Mouse (Mus musculus): ENCODE measurements around the gene Pcsk4.

Pcsk4 gene

DNA sequence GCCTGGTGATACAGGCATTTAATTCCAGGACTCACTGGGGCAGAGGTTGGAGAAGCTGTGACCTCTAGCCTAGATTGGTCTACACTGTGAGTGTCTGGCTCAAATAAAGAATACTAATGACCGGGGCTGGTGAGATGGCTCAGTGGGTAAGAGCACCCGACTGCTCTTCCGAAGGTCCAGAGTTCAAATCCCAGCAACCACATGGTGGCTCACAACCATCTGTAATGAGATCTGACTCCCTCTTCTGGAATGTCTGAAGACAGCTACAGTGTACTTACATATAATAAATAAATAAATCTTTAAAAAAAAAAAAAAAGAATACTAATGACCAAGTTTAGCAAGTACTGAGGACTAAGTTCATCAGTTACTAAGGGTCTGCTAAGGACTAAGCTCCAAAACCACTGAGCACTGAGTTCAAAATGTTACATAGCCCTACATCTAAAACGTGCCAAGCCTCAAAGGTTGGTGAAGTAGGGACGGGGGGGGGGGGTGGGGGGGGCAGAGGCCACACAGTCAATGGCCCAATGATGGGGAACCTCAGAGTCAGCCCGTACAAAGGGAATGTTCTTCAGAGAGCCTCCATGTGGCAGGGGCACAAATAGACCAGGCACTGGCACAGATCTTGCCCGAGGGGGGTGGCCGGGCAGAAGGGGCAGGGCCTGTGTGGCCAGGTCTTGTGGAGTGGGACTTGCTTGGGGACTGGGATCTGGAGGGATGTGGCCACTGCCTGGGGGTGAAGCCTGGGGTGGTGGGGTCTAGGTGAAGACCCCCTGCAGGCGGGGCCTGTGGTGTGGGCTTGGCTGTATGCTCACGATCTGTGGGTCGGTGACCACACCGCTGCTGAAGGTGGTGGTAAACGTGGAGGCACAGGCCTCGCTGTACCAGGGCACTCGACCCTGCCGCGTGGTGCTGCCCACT, 4.9 kb downstream of the Pcsk4 start:
- peak; percentile 66 for DNase-seq (ENCODE audit: extremely low read depth, insufficient read length, low spot score)

DNA sequence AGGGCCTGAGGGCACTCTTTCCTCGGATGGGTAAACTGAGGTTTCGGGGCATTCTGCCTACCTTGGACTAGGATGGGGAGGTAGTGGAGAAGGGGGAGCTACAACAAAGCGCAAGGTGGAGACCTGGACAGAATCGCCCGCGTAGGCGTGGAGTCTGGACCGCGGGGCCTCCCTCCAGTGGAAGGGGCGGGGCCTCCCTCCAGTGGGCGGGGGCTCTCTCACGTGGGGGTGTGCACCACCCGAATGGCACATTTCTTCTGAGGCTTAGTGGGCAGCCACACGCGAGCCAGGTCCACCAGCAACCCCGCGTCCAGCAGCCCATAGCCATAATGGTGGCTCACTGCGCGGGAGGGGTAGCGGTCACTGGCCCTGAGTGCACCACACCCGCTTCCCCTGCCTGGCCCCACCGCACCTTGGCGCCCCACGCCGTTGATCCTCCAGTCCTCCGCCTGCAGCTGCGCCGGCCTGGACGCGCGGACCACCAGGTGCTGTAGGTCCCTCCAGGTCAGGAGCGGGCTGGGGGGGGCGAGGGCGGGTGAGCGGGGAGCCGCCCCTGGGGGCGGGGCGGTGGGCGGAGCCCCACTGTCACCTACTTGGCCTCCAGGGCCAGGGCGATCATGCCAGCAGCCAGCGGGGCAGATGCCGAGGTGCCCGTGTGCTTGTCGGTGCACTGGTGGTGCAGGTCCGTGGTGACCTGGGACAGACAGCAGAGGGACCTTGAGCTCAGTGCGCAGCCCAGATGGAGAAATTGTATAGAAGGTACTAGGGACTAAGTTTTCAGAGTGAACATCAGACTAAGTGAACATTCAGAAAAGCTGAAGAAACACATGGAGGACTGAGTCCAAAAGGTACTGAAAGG, 5.8 kb downstream of the Pcsk4 start:
- DNase-seq (ENCODE audit: extremely low read depth, insufficient read length, low spot score), result peak; percentile 89

DNA sequence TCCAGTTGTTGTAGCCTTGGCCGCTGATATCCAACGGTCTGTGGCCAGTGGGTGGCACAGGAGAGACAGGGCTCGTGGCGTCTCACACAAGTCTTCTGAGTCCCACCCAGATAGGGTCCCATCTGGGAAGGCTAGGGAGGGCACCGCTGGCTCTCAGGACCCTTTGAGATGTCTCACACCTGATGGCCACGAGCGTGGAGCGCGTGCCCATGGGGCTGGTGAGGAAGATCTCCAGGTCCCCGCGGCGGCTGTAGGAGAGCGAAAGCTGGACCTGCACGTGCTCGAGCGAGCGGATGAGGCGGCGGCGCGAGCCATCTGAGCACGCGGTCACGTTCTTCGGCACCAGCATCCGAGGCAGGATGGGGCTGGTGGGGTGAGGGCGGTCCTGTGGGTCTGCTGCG, 6.5 kb downstream of the Pcsk4 start:
- DNase-seq (ENCODE audit: extremely low read depth, insufficient read length, low spot score), result peak; percentile 74

DNA sequence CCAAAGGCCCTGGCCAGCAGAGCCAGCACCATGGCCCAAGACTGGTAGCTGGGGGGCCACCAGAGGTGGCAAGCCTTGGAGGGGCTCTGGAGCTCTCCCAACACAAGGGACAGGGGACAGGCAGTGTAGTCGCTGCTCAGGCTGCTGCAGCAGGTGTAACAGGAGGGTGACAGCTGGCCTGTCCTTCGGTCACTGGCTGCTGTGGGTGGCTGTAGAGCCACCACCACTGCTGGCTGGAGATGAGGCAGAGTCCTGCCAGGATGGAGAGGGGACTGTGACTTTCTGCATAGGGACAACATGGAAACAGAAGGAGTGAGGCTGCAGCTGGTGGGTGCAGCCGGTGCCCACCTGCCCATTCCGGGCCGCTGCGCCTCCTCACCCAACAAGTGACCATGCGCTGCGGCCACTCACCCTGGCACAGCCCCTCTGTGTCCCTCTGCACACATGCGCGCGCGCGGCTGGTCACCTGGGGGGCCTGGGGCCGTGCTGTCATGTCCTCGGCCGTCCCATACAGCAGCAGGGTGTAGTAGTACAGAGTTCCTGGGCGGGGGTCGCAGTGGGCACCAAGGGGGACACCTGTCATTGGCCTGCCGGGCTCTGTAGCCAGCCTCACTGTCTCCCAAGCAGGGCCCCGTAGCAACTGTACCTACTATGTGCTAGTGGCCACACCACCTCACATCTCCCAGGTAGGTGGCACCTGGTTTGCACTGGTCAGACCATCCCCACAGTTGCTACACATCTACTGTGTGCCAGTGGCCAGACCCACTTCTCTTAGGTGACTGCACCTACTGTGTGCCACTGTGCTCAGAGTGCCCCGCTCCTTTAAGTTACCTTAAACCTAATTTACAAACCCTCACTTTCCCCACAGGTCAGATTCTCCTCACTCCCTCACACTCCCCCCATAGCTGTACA, 7.4 kb downstream of the Pcsk4 start:
- DNase-seq (ENCODE audit: extremely low read depth, insufficient read length, low spot score), result no peak

DNA sequence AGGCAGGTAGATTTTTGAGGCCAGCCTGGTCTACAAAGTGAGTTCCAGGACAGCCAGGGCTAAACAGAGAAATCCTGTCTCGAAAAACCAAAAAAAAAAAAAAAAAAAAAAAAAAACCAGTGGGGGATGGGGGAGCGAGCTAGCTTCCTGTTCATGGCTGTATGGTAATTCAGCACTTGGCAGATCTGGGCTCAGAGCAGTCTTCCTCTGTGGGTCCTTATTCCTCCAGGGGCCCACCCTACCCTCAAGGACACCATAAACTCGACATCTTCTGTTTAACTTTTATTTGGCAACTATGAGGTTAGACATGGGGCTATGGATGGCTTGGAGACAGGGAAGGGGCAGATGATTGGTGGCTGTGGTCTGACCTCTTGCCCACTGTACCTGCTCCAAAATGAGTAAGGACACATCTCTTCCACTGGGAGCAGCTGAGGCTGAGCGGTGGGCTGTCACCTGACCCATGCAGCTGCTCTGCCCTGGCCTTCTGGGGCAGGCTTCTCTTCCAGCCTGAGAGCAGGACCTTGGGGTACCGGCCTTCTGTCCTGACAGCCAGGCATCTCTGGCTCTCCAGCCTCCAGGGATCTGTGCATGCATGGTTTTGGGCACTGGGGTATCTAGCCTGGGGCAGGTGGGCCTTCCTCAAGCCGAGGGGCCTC, 8.2 kb downstream of the Pcsk4 start:
- no peak for DNase-seq (ENCODE audit: extremely low read depth, insufficient read length, low spot score)

DNA sequence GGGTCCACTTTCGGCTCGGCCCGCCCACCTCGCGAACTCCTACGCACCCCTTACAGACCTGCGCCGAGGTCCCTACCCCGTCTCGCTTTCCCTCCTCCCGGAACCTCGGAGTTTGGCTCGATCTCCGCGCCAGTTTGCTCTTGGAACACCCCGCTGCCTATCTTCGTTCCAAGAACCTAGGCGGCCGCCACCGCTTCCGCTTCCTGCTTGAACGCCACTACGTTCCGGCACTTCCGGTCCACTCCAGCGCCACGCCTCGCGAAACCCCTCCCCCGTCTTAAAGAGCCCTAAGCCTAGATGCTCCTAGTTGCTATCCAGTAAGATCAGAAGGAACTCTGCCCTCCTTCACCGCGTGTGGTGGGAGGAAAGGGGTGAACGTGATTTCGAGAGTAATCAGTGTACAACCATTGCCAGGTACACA, 8.9 kb downstream of the Pcsk4 start, which contains the start of gene 2310011J03Rik:
Gene 2310011J03Rik (minus strand): TSS at position 198 of the 421 bp plus-strand sequence.
- DNase-seq (ENCODE audit: extremely low read depth, insufficient read length, low spot score), result peak; percentile 94

DNA sequence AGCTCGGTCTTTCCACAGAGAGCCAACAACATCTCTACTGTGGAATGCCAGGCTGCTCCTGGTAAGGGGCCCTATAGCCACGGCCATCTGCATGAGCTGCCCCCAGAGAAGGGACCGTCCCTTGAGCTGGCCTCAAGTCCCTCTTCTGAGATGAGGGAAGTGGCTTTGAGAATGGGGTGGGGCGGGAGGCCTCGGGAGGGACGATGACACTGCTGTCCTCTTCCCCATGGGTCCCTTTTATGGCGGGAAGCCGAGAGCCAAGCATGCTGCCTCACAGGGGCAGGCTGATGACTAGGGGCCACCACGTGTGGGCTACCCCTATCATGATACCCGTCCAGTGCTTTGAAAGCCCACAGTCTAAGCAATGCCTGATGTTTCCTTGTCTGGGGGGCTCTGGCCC, 12.3 kb downstream of the Pcsk4 start:
- DNase-seq (ENCODE audit: extremely low read depth, insufficient read length, low spot score), result no peak

DNA sequence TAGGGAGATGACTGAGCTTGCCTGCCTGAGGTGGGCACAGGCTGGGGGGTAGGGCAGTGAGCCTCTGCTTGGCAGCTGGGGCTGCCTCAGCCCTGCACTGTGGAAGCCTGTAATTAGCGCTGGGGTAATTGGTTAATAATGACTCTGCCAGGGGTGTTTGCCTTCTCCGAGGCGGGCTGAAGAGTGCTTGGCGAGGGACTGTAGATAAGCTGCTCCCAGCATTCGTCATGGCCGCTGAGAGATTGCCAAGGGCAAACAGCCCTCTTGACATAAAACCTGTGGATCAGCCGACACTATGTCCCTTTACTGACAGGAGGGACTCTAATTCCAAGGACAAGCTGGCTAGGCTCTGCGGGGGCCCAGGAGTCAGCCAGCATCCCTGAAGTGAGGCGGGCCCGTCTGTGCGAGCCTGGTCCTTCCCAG, 12.9 kb downstream of the Pcsk4 start:
- DNase-seq (ENCODE audit: extremely low read depth, insufficient read length, low spot score), result no peak

DNA sequence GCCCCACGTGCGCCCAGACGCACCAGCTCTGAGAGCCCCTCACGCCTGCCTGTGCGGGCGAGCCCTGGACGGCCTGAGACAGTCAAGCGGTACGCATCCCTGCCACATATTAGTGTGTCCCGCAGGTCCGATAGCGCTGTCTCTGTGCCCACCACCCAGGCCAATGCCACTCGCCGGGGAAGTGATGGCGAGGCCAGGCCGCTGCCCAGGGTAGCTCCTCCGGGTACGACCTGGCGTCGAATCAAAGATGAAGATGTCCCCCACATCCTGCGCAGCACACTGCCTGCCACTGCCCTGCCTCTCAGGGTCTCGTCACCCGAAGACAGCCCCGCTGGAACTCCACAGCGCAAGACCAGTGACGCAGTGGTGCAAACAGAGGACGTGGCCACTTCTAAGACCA, 14.0 kb downstream of the Pcsk4 start:
- DNase-seq (ENCODE audit: extremely low read depth, insufficient read length, low spot score), result no peak

DNA sequence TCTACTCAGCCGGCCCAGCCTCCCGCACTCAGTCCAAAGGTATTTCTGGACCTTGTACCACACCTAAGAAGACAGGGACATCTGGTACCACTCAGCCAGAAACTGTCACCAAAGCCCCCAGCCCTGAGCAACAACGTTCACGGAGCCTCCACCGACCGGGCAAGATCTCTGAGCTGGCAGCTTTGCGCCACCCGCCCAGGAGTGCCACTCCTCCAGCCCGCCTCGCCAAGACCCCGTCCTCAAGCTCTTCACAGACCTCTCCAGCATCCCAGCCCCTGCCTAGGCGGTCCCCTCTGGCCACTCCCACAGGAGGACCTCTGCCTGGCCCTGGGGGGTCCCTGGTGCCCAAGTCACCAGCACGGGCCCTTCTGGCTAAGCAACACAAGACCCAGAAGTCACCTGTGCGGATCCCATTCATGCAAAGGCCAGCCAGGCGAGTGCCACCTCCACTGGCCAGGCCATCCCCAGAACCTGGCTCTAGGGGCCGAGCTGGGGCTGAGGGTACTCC, 14.8 kb downstream of the Pcsk4 start:
- no peak for DNase-seq (ENCODE audit: extremely low read depth, insufficient read length, low spot score)

DNA sequence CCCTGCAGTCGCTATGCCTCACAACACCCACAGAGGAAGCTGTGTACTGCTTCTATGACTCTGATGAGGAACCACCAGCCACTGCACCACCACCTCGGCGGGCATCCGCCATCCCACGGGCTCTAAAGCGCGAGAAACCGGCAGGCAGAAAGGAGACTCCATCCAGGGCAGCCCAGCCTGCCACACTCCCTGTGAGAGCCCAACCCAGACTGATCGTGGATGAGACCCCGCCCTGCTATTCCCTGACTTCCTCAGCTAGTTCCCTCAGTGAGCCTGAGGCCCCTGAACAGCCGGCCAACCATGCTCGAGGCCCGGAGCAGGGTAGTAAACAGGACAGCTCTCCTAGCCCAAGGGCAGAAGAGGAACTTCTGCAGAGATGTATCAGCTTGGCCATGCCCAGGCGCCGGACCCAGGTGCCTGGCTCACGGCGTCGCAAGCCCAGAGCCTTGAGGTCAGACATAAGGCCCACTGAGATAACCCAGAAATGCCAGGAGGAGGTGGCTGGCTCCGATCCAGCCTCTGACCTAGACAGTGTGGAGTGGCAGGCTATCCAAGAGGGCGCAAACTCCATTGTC, 15.6 kb downstream of the Pcsk4 start:
- no peak for DNase-seq (ENCODE audit: extremely low read depth, insufficient read length, low spot score)

DNA sequence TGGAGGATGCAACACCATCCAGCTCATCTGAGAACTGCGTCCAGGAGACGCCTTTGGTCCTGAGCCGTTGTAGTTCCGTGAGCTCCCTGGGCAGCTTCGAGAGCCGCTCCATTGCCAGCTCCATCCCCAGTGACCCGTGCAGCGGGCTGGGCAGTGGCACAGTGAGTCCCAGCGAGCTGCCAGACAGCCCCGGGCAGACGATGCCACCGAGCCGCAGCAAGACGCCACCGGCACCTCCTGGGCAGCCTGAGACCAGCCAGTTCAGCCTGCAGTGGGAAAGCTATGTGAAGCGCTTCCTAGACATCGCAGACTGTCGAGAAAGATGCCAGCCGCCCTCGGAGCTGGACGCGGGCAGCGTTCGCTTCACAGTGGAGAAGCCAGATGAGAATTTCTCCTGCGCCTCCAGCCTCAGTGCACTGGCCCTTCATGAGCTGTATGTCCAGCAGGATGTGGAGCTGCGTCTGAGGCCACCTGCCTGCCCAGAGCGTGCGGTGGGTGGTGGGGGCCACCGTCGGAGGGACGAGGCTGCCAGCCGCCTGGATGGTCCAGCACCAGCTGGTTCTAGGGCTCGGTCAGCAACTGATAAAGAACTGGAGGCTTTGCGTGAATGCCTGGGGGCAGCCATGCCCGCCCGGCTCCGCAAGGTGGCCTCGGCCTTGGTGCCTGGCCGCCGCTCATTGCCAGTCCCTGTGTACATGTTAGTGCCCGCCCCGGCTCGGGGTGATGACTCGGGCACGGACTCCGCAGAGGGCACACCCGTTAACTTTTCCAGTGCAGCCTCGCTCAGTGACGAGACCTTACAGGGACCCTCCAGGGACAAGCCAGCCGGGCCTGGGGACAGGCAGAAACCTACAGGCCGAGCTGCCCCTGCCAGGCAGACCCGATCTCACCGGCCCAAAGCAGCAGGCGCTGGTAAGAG, 16.5 kb downstream of the Pcsk4 start:
- DNase-seq (ENCODE audit: extremely low read depth, insufficient read length, low spot score), result no peak

DNA sequence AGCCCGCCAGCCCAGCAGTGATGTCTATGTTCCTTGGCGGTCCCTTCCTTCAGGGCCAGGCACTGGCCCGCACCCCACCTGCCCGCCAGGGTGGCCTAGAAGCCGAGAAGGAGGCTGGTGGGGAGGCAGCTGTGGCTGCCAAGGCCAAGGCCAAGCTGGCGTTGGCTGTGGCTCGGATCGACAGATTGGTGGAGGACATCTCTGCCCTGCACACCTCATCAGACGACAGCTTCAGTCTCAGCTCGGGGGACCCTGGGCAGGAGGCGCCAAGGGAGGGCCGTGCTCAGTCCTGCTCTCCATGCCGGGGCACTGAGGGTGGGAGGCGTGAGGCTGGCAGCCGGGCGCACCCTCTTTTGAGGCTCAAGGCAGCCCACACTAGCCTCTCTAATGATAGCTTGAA, 17.7 kb downstream of the Pcsk4 start:
- DNase-seq (ENCODE audit: extremely low read depth, insufficient read length, low spot score), result no peak

DNA sequence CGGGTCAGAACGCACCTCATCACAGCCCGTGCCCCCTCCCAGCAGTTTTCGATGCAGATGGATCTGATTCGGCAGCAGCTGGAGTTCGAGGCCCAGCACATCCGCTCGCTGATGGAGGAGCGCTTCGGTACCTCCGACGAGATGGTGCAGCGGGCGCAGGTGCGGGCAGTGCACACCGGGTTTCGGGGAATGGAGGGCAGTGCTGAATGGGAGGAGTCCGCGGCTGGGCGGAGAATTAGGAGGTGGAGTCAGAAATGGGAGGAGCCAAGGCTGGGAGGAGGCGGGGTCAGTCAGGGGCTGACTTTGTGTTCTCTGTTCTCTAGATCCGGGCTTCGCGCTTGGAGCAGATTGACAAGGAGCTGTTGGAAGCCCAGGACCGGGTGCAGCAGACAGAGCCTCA, 24.4 kb downstream of the Pcsk4 start:
- DNase-seq (ENCODE audit: extremely low read depth, insufficient read length, low spot score), result no peak

DNA sequence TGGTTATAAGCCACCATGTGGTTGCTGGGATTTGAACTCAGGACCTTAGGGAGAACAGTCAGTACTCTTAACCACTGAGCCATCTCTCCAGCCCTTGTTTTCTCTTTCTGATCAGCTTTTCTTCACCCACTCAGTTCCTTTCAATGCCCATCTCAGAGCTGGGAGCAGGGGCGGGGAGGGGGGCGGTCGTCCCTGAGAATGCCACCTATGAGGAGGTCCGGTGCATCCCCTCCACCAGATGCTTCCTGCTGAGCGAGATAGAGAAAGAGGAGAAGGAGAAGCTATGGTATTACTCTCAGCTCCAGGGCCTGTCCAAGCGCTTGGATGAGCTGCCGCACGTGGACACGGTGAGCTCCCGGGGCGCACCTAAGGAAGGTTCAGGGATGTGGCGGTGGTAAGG, 24.8 kb downstream of the Pcsk4 start:
- DNase-seq (ENCODE audit: extremely low read depth, insufficient read length, low spot score), result no peak

DNA sequence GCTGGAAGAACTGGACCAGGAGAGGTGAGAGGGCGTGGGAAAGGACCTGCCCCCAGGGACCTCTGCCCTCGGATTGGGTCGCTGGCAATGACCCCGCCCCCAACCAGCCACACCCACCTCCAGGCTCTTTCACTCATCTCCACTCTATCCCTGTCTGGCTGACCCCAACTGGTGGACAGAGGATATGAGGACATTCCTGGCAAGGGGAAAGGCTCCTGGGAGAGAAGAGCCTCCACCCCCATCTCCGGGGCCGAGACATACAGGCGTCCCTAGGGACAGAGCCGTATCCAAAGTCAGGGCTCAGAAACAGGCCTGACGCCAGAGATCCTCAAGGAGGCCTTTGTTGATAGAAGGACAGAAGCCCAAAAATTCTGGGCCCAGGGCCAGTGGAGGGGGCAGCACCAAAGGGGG, 26.8 kb downstream of the Pcsk4 start:
- DNase-seq (ENCODE audit: extremely low read depth, insufficient read length, low spot score), result peak; percentile 73

DNA sequence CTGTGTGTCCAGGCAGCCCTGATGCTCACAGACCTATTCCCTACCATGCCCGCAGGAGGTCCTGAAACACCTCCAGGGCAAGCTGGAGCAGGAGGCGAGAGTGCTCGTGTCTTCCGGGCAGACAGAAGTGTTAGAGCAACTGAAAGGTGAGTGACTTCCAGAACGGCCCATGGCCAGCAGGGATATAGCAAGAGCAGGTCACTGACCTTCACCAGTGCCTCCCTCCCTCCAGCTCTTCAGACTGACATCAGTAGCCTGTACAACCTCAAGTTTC, 27.3 kb downstream of the Pcsk4 start:
- DNase-seq (ENCODE audit: extremely low read depth, insufficient read length, low spot score), result no peak

DNA sequence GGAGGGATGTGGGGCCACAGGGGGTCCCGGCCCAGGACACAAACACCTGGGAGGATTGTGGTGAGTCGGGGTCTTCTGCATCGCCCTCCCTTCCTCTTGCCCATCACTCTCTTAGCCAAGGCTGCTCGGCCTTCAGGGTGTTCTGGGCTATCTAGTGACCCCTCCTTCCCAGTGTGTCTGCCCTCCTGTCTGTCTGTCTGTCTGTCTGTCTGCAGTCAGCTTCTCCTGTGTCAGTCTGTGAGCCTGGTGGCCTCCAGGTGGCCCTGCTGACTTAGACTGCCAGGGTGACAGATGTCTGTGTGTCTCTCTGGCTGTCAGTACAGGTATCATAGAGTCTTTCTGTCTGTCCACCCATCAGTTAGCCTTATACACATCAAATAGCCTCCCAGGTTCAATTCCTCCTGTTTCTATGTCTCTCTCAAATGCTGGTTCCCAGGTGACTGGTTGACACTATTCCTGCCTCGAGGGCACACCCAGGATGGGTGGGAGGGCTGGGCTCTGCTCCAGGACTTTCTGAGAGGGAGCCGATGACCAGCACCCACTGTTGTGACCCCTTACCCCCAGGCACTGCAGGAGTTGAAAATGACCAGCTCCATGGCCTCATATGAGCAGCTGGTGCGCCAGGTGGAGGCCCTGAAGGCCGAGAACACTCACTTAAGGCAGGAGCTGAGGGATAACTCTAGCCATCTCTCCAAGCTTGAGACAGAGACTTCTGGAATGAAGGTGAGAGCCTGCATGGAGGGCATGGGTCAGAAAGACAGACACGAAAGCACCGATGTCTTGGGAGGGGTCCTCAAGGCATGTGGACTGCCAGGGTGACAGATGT, 27.8 kb downstream of the Pcsk4 start:
- no peak for DNase-seq (ENCODE audit: extremely low read depth, insufficient read length, low spot score)

Measured in 3134 (cell line).